Mouse (Mus musculus) mammary gland, adult 2 months (tissue): ENCODE results near the gene Nmt2. TPM values are rescaled to one million over a fixed set of nuclear protein-coding genes. Genes with fewer than 3 reads are reported as not detected.

Experiments
- polyA plus RNA-seq: library from polyadenylated mRNA; depleted of rRNA; stranded (reverse); fragments of >200 nt; gene quantifications from 2 replicates; pipeline ENCODE4 v1.2.3, GENCODE M21; 2012; ENCODE audit warnings: low replicate concordance; rRNA removed

Gene Nmt2
- 6.1 and 16.0 TPM in 2 replicates for polyA plus RNA-seq

DNA sequence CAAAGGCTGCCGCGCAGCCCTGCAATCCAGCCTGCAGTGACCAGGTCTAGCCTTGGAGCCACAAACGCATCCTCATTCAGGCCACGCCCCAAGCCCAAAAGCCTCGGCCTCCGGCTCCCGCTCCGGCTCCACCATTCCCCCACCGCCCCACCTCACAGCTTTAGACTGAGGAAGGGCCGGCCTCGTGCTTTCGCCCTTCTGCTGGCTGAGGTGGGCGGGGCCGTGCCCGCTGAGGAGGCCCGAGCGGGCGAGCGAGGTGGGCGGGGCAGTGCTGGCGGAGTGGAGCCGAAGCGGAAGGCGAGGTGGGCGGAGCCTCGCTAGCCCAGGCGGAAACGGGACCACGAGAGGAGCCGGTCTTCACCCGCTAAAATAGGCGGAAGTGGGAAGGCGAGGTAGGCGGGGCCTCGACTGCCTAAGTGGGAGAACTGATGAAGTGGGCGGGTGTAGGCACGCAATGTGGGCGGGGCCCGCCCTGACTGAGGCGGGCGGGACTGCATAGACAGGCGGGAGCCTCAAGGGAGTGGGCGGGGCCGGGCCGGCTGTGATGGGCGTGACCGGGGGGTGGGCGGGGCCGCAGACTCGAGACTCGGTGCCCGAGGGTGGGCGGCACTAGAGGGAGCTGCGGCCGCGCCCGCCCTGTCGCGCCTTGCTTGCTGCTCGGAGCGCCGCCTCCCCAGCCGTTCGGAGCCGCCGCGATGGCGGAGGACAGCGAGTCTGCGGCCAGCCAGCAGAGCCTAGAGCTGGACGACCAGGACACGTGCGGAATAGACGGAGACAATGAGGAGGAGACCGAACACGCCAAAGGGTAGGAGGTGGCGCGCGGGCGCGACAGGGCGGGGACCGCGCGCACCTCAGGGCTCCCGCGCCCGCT, at the start of gene Nmt2:
Gene Nmt2, plus strand, starts transcription at position 611 of the 871 bp plus-strand sequence.

DNA sequence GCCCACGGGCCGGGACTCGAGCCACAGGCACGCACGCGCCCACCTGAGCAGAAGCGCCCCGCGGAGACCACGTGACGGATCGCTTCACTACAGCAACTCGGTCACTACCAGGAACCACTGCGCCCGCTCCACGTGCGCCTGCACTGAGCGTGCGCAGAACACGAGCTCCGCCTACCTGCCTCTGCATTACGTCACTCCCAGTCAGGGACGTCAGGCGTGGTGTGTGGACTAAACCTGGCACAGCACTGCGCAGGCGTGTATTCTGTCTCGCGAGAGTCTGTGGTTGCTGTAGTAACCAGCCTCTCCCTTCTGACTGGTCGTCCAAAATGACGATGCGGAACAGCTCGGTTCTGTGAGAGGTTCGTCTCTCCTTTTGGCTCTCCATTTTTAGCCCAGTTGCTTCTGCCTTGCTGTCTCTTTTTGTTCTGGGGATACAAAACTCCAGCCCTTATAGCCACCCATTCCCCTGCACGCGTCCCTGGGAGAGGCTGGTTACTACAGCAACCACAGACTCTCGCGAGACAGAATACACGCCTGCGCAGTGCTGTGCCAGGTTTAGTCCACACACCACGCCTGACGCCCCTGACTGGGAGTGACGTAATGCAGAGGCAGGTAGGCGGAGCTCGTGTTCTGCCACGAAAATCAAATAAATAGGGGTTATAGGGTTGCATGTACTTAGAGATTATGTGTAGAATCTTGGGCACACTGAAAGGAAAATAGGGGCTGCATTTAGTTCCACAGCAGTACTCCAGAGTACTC, 48.7 kb downstream of the Nmt2 start, which contains the start of gene Rpp38:
Gene Rpp38, minus strand, starts transcription at position 160 of the 759 bp plus-strand sequence.

DNA sequence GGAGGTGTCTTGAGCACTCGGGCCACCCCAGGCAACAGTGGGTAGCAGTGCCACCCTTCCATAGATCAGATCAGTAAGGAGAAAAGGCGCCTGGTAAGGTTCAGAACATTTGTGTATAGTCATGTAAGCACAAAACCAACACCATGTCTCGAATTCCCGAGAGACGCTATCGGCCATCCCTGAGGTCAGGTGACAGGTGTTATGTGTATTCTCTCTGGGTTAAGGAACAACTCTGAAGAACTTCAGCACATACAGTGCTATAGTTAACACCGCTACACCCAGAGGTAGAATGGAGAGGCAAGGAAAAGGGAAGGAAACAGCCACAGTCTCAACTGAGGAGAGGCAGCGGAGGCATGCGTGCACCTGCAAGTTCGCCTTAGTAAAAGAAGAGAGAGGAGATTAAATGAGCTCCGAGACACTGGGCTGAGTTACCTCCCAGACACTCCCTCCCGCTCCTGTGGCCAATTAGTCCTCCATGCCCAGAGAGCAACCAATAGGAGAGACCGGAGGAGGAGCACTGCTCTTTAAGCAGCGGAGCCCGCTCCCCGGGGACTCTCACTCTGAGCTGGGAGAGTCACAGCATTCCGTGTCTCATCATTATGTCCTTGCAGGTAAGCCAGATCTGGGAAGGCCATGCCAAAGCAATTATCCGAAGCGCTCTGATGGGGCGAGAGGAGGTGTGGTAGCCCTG, 51.7 kb downstream of the Nmt2 start, which contains the start of gene Acbd7:
Gene Acbd7, plus strand, starts transcription at position 558 of the 691 bp plus-strand sequence.

Other genes starting within 250 kb of the Nmt2 start
- 12.5 and 15.1 TPM in 2 replicates for gene Fam171a1, start 170.0 kb upstream of the Nmt2 start, polyA plus RNA-seq
- gene Rpp38, start 48.4 kb downstream of the Nmt2 start, polyA plus RNA-seq = 2.7 and 6.3 TPM in 2 replicates
- gene Acbd7, start 52.0 kb downstream of the Nmt2 start, polyA plus RNA-seq = not detected in 2 replicates
- not detected in 2 replicates for gene Olah, start 113.0 kb downstream of the Nmt2 start, polyA plus RNA-seq
- gene Meig1, start 138.4 kb downstream of the Nmt2 start, polyA plus RNA-seq = not detected in 2 replicates
- 4.6 and 11.7 TPM in 2 replicates for gene Dclre1c, start 139.9 kb downstream of the Nmt2 start, polyA plus RNA-seq
- gene Suv39h2, start 190.8 kb downstream of the Nmt2 start, polyA plus RNA-seq = 0.32 and 0.90 TPM in 2 replicates
- gene Gm45902, start 228.6 kb downstream of the Nmt2 start, polyA plus RNA-seq = 1.4 and 1.6 TPM in 2 replicates
- 21.9 and 30.0 TPM in 2 replicates for gene Hspa14, start 228.6 kb downstream of the Nmt2 start, polyA plus RNA-seq
- gene Cdnf, start 228.8 kb downstream of the Nmt2 start, polyA plus RNA-seq = 0.65 and 3.9 TPM in 2 replicates